Mouse (Mus musculus): ENCODE measurements around the gene Sap30bp.

GRCm38 (mm10) chr11:115901338-115902161, 31.5 kb upstream of the Sap30bp start:
- no peak for TF ChIP-seq GATA1 (IDR thresholded peaks at IDR 0.05; ENCODE audit: borderline replicate concordance, low read length)
- no peak for TF ChIP-seq FLI1 (IDR thresholded peaks at IDR 0.05; ENCODE audit: low read length)

All from megakaryocyte, embryonic 14.5 days (primary cell).